Mouse (Mus musculus): ENCODE results near the gene Cdk2ap2. TPM values are rescaled to one million over a fixed set of nuclear protein-coding genes. Genes with fewer than 3 reads are reported as not detected.

Gene Cdk2ap2
- polyA plus RNA-seq, 1 experiment: 32.1 TPM

GRCm38 (mm10) chr19:4108535-4108934 lies 11.6 kb downstream of the Cdk2ap2 start:
- Histone ChIP-seq H3K4me3 (ENCODE audit: insufficient read depth, low read length) (no peak overlapping the region), H3K4me1 (ENCODE audit: control insufficient read depth, insufficient read depth, low read length) (0 out of 2 replicates have a peak, but pooled peaks cover 2% of the 10 kb centered on the region), H3K27ac (ENCODE audit: insufficient read depth, low read length) (no peak overlapping the region)
- TF ChIP-seq CTCF (IDR thresholded peaks at IDR 0.05; ENCODE audit: borderline replicate concordance, insufficient read depth, low read length) (no peak), POLR2A (IDR thresholded peaks at IDR 0.05; ENCODE audit: low read depth, low read length) (no peak)

GRCm38 (mm10) chr19:4112063-4112960 lies 15.3 kb downstream of the Cdk2ap2 start:
- H3K4me3 ChIP-seq (ENCODE audit: insufficient read depth, low read length): no peak overlapping the region
- no peak overlapping the region for H3K27ac ChIP-seq (ENCODE audit: insufficient read depth, low read length)
- TF ChIP-seq POLR2A (IDR thresholded peaks at IDR 0.05; ENCODE audit: low read depth, low read length): no peak
- no peak for TF ChIP-seq CTCF (IDR thresholded peaks at IDR 0.05; ENCODE audit: borderline replicate concordance, insufficient read depth, low read length)
- H3K4me1 ChIP-seq (ENCODE audit: control insufficient read depth, insufficient read depth, low read length): 0 out of 2 replicates have a peak, but pooled peaks cover 2% of the 10 kb centered on the region

- H3K4me3 ChIP-seq (ENCODE audit: insufficient read depth, low read length): no peak overlapping the region
- H3K27ac ChIP-seq (ENCODE audit: insufficient read depth, low read length): peak overlapping the region; percentile 21
- H3K4me1 ChIP-seq (ENCODE audit: control insufficient read depth, insufficient read depth, low read length): 0 out of 2 replicates have a peak, but pooled peaks cover 2% of the 10 kb centered on the region
- TF ChIP-seq POLR2A (IDR thresholded peaks at IDR 0.05; ENCODE audit: low read depth, low read length) (no peak), CTCF (IDR thresholded peaks at IDR 0.05; ENCODE audit: borderline replicate concordance, insufficient read depth, low read length) (no peak)
Measured at GRCm38 (mm10) chr19:4113186-4113805, 16.3 kb downstream of the Cdk2ap2 start.

DNA sequence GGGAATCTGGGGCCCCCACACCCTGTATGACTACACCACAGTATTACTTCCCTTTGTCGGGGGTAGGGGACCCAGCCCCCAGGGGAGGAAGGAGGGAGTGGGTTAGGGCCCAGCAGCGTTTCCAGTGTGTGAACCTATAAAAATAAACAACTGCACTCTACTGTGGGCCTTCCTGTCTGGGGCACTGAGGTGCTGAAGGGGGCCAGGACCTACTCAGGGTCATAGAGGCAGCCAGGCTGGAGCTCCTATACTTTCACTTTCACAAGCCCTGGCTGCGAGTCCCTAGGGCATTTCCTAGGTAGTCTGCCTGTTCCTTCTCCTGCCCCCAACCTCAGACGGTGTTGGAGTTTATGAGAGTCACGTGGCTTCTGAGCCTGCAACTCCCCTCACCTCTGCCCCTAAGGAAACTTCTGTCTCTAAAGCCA lies 16.8 kb downstream of the Cdk2ap2 start:
- TF ChIP-seq CTCF (IDR thresholded peaks at IDR 0.05; ENCODE audit: borderline replicate concordance, insufficient read depth, low read length) (no peak), POLR2A (IDR thresholded peaks at IDR 0.05; ENCODE audit: low read depth, low read length) (no peak)
- Histone ChIP-seq H3K27ac (ENCODE audit: insufficient read depth, low read length) (peak overlapping the region; percentile 21), H3K4me1 (ENCODE audit: control insufficient read depth, insufficient read depth, low read length) (0 out of 2 replicates have a peak, but pooled peaks cover 2% of the 10 kb centered on the region)

GRCm38 (mm10) chr19:4114551-4114950 lies 17.6 kb downstream of the Cdk2ap2 start:
- H3K4me1 ChIP-seq (ENCODE audit: control insufficient read depth, insufficient read depth, low read length): 0 out of 2 replicates have a peak, but pooled peaks cover 2% of the 10 kb centered on the region
- H3K4me3 ChIP-seq (ENCODE audit: insufficient read depth, low read length): no peak overlapping the region
- TF ChIP-seq CTCF (IDR thresholded peaks at IDR 0.05; ENCODE audit: borderline replicate concordance, insufficient read depth, low read length) (no peak), POLR2A (IDR thresholded peaks at IDR 0.05; ENCODE audit: low read depth, low read length) (no peak)
- no peak overlapping the region for H3K27ac ChIP-seq (ENCODE audit: insufficient read depth, low read length)

More for the DNA sequence above, 16.8 kb downstream of the Cdk2ap2 start:
- no peak overlapping the region for H3K4me3 ChIP-seq (ENCODE audit: insufficient read depth, low read length)

- Histone ChIP-seq H3K4me3 (ENCODE audit: insufficient read depth, low read length) (no peak overlapping the region), H3K27ac (ENCODE audit: insufficient read depth, low read length) (no peak overlapping the region), H3K4me1 (ENCODE audit: control insufficient read depth, insufficient read depth, low read length) (0 out of 2 replicates have a peak, but pooled peaks cover 2% of the 10 kb centered on the region)
- TF ChIP-seq POLR2A (IDR thresholded peaks at IDR 0.05; ENCODE audit: low read depth, low read length) (no peak), CTCF (IDR thresholded peaks at IDR 0.05; ENCODE audit: borderline replicate concordance, insufficient read depth, low read length) (no peak)
Measured at GRCm38 (mm10) chr19:4115144-4115543, 18.2 kb downstream of the Cdk2ap2 start.

GRCm38 (mm10) chr19:4115816-4116215 lies 18.8 kb downstream of the Cdk2ap2 start:
- Histone ChIP-seq H3K4me1 (ENCODE audit: control insufficient read depth, insufficient read depth, low read length) (0 out of 2 replicates have a peak, but pooled peaks cover 2% of the 10 kb centered on the region), H3K4me3 (ENCODE audit: insufficient read depth, low read length) (no peak overlapping the region), H3K27ac (ENCODE audit: insufficient read depth, low read length) (no peak overlapping the region)
- no peak for TF ChIP-seq POLR2A (IDR thresholded peaks at IDR 0.05; ENCODE audit: low read depth, low read length)
- no peak for TF ChIP-seq CTCF (IDR thresholded peaks at IDR 0.05; ENCODE audit: borderline replicate concordance, insufficient read depth, low read length)

DNA sequence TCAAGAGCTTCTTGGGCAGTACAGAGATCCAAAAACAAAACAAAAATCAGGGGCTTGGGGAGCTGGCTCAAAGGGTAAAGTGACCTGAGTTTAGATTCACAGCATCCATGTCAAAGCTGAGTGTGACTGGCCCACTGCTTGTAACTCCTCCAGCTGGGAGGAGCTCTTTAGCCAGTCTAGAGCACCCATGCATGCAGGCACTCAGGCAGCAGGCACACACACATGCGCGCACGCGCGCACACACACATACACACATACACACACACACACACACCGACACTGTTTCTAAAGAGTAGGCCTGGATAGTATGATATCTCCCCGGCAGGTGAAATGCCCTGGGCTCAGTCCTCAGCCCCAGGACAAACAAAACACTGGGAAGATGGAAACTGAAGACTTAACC lies 20.0 kb downstream of the Cdk2ap2 start:
- Histone ChIP-seq H3K4me3 (ENCODE audit: insufficient read depth, low read length) (no peak overlapping the region), H3K4me1 (ENCODE audit: control insufficient read depth, insufficient read depth, low read length) (0 out of 2 replicates have a peak, but pooled peaks cover 2% of the 10 kb centered on the region), H3K27ac (ENCODE audit: insufficient read depth, low read length) (no peak overlapping the region)
- no peak for TF ChIP-seq POLR2A (IDR thresholded peaks at IDR 0.05; ENCODE audit: low read depth, low read length)
- TF ChIP-seq CTCF (IDR thresholded peaks at IDR 0.05; ENCODE audit: borderline replicate concordance, insufficient read depth, low read length): no peak

DNA sequence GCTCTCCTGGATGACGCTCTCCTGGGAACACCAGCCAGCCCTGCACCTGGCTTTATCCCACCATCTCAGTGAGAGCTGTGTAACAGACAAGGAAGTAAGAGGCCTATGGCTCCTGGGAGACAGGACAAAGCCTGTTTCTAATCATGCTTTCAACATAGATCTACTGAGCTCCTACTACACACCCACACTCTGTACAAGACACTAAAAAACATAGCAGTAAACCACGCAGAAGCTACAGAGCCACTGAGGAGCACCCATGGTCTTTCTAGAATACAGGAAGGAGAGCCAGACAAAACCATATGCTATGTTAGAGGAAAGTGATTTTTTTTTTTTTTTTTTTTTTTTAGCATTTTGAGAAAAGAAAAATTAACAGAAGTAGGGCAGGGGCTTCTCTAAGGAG lies 21.4 kb downstream of the Cdk2ap2 start:
- Histone ChIP-seq H3K27ac (ENCODE audit: insufficient read depth, low read length) (no peak overlapping the region), H3K4me1 (ENCODE audit: control insufficient read depth, insufficient read depth, low read length) (no peaks in the 10 kb centered on the region), H3K4me3 (ENCODE audit: insufficient read depth, low read length) (no peak overlapping the region)
- no peak for TF ChIP-seq POLR2A (IDR thresholded peaks at IDR 0.05; ENCODE audit: low read depth, low read length)
- TF ChIP-seq CTCF (IDR thresholded peaks at IDR 0.05; ENCODE audit: borderline replicate concordance, insufficient read depth, low read length): no peak

All from embryonic fibroblast, embryonic 13.5 days (primary cell).